Mouse (Mus musculus): ENCODE data around the gene Zswim1.

GRCm38 (mm10) chr2:164785481-164786387, 36.8 kb upstream of the Zswim1 start, which contains the start of gene Snx21:
- TF ChIP-seq CTCF (IDR thresholded peaks at IDR 0.05; ENCODE audit: borderline replicate concordance, extremely low read depth, insufficient read depth, insufficient read length) (peak; percentile 9; the same call in 1 of the 2 replicates), POLR2A (IDR thresholded peaks at IDR 0.05; ENCODE audit: borderline replicate concordance, extremely low read depth, insufficient read depth, insufficient read length, poor library complexity, severe bottlenecking) (peak; percentile 36; the same call in 1 of the 2 replicates)
